Mouse (Mus musculus) CH12.LX (cell line): ENCODE measurements around the gene Abcc5. TPM values are rescaled to one million over a fixed set of nuclear protein-coding genes. Genes with fewer than 3 reads are reported as not detected.

ENCODE experiments used
- DNase-seq: peaks from one replicate; pipeline ENCODE4 v3.0.0-alpha.2; 2013; ENCODE audit errors: extremely low read depth
- H3K27ac ChIP-seq: 2 replicates; pipeline ENCODE4 v1.5.1; 2012; ENCODE audit warnings: low read depth, mild to moderate bottlenecking, control low read depth, moderate library complexity; ENCODE audit not compliant: insufficient read depth
- H3K27me3 ChIP-seq: replicated peaks from 2 replicates; pipeline ENCODE3; 2012; ENCODE audit warnings: inconsistent platforms
- H3K36me3 ChIP-seq, 2 experiments: replicated peaks in 1 of 2; 2 replicates each; pipeline versions ENCODE3 to v1.6.1; 2012; ENCODE audit warnings: inconsistent platforms in 1 of 2, low read length in 1 of 2, mild to moderate bottlenecking in 1 of 2, mixed read lengths in 1 of 2, moderate library complexity in 1 of 2; ENCODE audit not compliant: control insufficient read depth in 1 of 2, insufficient read depth in 1 of 2
- H3K4me1 ChIP-seq, 2 experiments: 2 replicates each; pipeline ENCODE4 v1.6.1; 2012; ENCODE audit warnings: inconsistent platforms in 1 of 2, moderate library complexity in 1 of 2; ENCODE audit not compliant: insufficient read depth in 2 of 2, control insufficient read depth in 1 of 2
- H3K4me2 ChIP-seq: 2 replicates; pipeline ENCODE4 v1.6.1; 2012; ENCODE audit warnings: low read depth, mild to moderate bottlenecking, control low read depth; ENCODE audit not compliant: poor library complexity, insufficient read depth, severe bottlenecking
- H3K4me3 ChIP-seq, 3 experiments: fragments of 150-350 bp in 1 of 3; sonication (generic) in 1 of 3; replicated peaks in 1 of 3; 2 replicates each; pipeline versions ENCODE3 to v1.5.1; 2011 to 2012; ENCODE audit warnings: low read depth in 2 of 3, low read length in 2 of 3, mild to moderate bottlenecking in 2 of 3, moderate library complexity in 2 of 3, control low read depth in 1 of 3, improper control_type of control experiment in 1 of 3, inconsistent platforms in 1 of 3, mixed read lengths in 1 of 3; ENCODE audit not compliant: poor library complexity in 1 of 3
- H3K79me2 ChIP-seq: replicated peaks from 2 replicates; pipeline ENCODE4 v1.6.1; 2012; ENCODE audit warnings: mild to moderate bottlenecking, moderate library complexity; ENCODE audit not compliant: control insufficient read depth, poor library complexity, insufficient read depth, severe bottlenecking; ENCODE audit errors: extremely low read depth
- H3K9ac ChIP-seq: 2 replicates; pipeline ENCODE4 v1.6.1; 2012; ENCODE audit warnings: low read depth, mild to moderate bottlenecking, control low read depth, moderate library complexity; ENCODE audit not compliant: insufficient read depth
- H3K9me3 ChIP-seq: replicated peaks from 2 replicates; pipeline ENCODE3; 2012; ENCODE audit warnings: low read length, inconsistent platforms, mixed read lengths
- BHLHE40 ChIP-seq: IDR thresholded peaks from 2 replicates; pipeline ENCODE4 v1.6.1; 2011; ENCODE audit warnings: mild to moderate bottlenecking, low read depth, low read length, improper control_type of control experiment
- CHD1 ChIP-seq: IDR thresholded peaks from 2 replicates; pipeline ENCODE4 v1.6.1; 2012; ENCODE audit warnings: low read depth, low read length, improper control_type of control experiment, inconsistent platforms
- ELF1 ChIP-seq: IDR thresholded peaks from 2 replicates; pipeline ENCODE4 v1.6.1; 2014; ENCODE audit warnings: low read depth, mild to moderate bottlenecking, inconsistent platforms, low read length, improper control_type of control experiment
- EP300 ChIP-seq: IDR thresholded peaks from 2 replicates; pipeline ENCODE4 v1.6.1; 2011; ENCODE audit warnings: low read length, improper control_type of control experiment
- HCFC1 ChIP-seq: IDR thresholded peaks from 2 replicates; pipeline ENCODE4 v1.6.1; 2012; ENCODE audit warnings: low read depth, mild to moderate bottlenecking, inconsistent platforms, low read length, improper control_type of control experiment
- IRF4 ChIP-seq: IDR thresholded peaks from 2 replicates; pipeline ENCODE4 v1.6.1; 2014; ENCODE audit warnings: low read depth, mild to moderate bottlenecking, inconsistent platforms, low read length, improper control_type of control experiment
- JUND ChIP-seq: conservative IDR thresholded peaks from 2 replicates; pipeline ENCODE4 v1.6.1; 2011; ENCODE audit warnings: low read depth, low read length, improper control_type of control experiment
- KAT2A ChIP-seq: IDR thresholded peaks from 2 replicates; pipeline ENCODE4 v1.6.1; 2012; ENCODE audit warnings: low read length, improper control_type of control experiment, inconsistent platforms; ENCODE audit not compliant: insufficient replicate concordance
- MAX ChIP-seq: IDR thresholded peaks from 2 replicates; pipeline ENCODE4 v1.6.1; 2011; ENCODE audit warnings: low read length, improper control_type of control experiment
- MAZ ChIP-seq: IDR thresholded peaks from 2 replicates; pipeline ENCODE4 v1.6.1; 2012; ENCODE audit warnings: low read depth, mild to moderate bottlenecking, inconsistent platforms, low read length, improper control_type of control experiment, moderate library complexity
- MEF2A ChIP-seq: IDR thresholded peaks from 2 replicates; pipeline ENCODE4 v1.6.1; 2014; ENCODE audit warnings: low read depth, mild to moderate bottlenecking, inconsistent platforms, low read length, improper control_type of control experiment, borderline replicate concordance
- MYC ChIP-seq: IDR thresholded peaks from 2 replicates; pipeline ENCODE4 v1.6.1; 2011; ENCODE audit warnings: low read depth, mild to moderate bottlenecking, improper control_type of control experiment, low read length
- NELFE ChIP-seq: IDR thresholded peaks from 2 replicates; pipeline ENCODE4 v1.6.1; 2011; ENCODE audit warnings: low read depth, low read length, improper control_type of control experiment
- NRF1 ChIP-seq: IDR thresholded peaks from 2 replicates; pipeline ENCODE4 v1.6.1; 2014; ENCODE audit warnings: low read depth, mild to moderate bottlenecking, inconsistent platforms, low read length, improper control_type of control experiment, moderate library complexity
- POLR2A ChIP-seq: IDR thresholded peaks from 2 replicates; pipeline ENCODE4 v1.6.1; 2011; ENCODE audit warnings: low read depth, mild to moderate bottlenecking, improper control_type of control experiment, low read length
- POLR2AphosphoS2 ChIP-seq: IDR thresholded peaks from 2 replicates; pipeline ENCODE4 v1.6.1; 2011; ENCODE audit warnings: low read depth, low read length, improper control_type of control experiment
- TBP ChIP-seq: conservative IDR thresholded peaks from 2 replicates; pipeline ENCODE4 v1.6.1; 2011; ENCODE audit warnings: low read depth, low read length, improper control_type of control experiment
- TCF12 ChIP-seq: IDR thresholded peaks from 2 replicates; pipeline ENCODE4 v1.6.1; 2014; ENCODE audit warnings: low read depth, mild to moderate bottlenecking, inconsistent platforms, low read length, improper control_type of control experiment
- UBTF ChIP-seq: IDR thresholded peaks from 2 replicates; pipeline ENCODE4 v1.6.1; 2012; ENCODE audit warnings: low read depth, mild to moderate bottlenecking, inconsistent platforms, low read length, improper control_type of control experiment, moderate library complexity
- ZKSCAN1 ChIP-seq: IDR thresholded peaks from 2 replicates; pipeline ENCODE4 v1.6.1; 2012; ENCODE audit warnings: low read depth, inconsistent platforms, low read length, improper control_type of control experiment, borderline replicate concordance
- ZMIZ1 ChIP-seq: IDR thresholded peaks from 2 replicates; pipeline ENCODE4 v1.6.1; 2012; ENCODE audit warnings: low read depth, mild to moderate bottlenecking, inconsistent platforms, low read length, improper control_type of control experiment
- dilution Hi-C: fragments of 300-500 bp; cut with MboI; formaldehyde crosslinking; loops from 2 replicates; pipeline ENCODE4 v1.14.3; 2020; ENCODE audit warnings: low sequenced_read_pairs; ENCODE audit not compliant: extremely low pct_unique_long_range_greater_than_20kb, extremely low pct_ligation_motif_present
- in situ Hi-C: fragments of 300-500 bp; cut with MboI; formaldehyde crosslinking; loops from 3 replicates; pipeline ENCODE4 v1.14.3; 2019; ENCODE audit warnings: low sequenced_read_pairs, low pct_ligation_motif_present, low pct_unique_long_range_greater_than_20kb, mixed read lengths
- polyA plus RNA-seq: library from polyadenylated mRNA; unstranded; fragments of >175 nt; gene quantifications from 2 replicates; pipeline ENCODE4 v1.2.1, GENCODE M21; 2012; ENCODE audit warnings: low read depth; ENCODE audit not compliant: insufficient read length
- total RNA-seq, 2 experiments: library from RNA; depleted of rRNA; stranded (reverse); fragments of 300-350 nt in 1 of 2; fragments of >200 nt in 1 of 2; gene quantifications; 2 replicates each; pipeline ENCODE4 v1.2.3; 2012 to 2014

The Abcc5 gene
- total and polyA plus RNA-seq, 3 experiments = 23.4 to 28.6 (median 23.8) TPM

DNA sequence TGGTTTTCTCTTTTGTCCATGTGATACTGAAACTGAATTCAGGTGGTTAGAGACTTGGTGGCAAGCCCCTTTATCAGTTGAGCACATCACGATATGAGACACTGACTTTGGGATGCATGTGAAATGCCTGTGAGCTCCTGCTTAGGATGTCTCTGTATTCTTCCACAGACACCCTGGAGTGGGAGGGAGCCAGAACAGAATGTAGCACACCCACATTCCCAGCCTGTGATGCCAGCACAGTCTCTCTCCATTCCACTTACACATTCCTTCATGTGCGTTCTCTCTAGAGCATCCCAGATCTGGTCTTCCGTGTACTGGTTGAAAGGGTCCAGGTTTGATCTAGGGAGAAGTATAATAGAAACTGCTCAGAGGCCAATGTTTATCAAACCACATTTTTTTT is 87.6 kb downstream of the Abcc5 start:
- H3K4me1 ChIP-seq = peaks cover 0 to 3% of the 10 kb centered on the region in 2 experiments; a peak in 1 of 4 replicates
- dilution Hi-C loops = no loop called here
- peaks cover 6 to 56% of the 10 kb centered on the region in 2 experiments for H3K36me3 ChIP-seq

DNA sequence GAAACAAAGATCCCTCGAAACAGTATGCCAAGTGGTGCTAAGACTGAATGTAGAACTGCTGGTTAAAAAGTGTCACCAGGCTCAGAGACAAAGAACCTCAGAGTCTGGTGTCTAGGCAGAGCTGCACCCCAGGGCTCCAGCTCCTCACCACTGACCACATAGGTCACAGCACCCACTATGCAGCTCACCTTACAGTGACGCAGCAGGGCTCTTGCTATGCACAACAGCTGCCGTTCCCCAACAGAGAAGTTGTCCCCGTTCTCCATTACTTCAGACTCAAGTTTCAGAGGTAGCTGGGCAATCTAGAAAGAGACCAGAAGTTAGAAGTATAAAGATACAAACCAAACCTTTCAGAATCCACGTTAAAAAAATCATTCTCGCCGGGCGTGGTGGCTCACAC is 91.3 kb downstream of the Abcc5 start:
- dilution Hi-C loops = no loop called here
- peaks cover 11 to 66% of the 10 kb centered on the region in 2 experiments for H3K36me3 ChIP-seq
- no peaks in the 10 kb centered on the region for H3K79me2 ChIP-seq
- no peak overlapping the region for H3K4me2 ChIP-seq
- no peak overlapping the region for H3K9ac ChIP-seq
- H3K4me3 ChIP-seq = no peak overlapping the region
- H3K4me1 ChIP-seq = no peaks in the 10 kb centered on the region
- DNase-seq = no peak
- no peaks in the 10 kb centered on the region for H3K27me3 ChIP-seq
- TF ChIP-seq MEF2A (no peak), MYC (no peak), MAX (no peak), IRF4 (no peak), HCFC1 (no peak), NRF1 (no peak), ZKSCAN1 (no peak), EP300 (no peak), CHD1 (no peak), KAT2A (no peak), NELFE (no peak), BHLHE40 (no peak), TCF12 (no peak), POLR2AphosphoS2 (no peak), UBTF (no peak), POLR2A (no peak), JUND (no peak), ELF1 (no peak)
- no peak overlapping the region for H3K27ac ChIP-seq
- in situ Hi-C loops = no loop called here
- no peaks in the 10 kb centered on the region for H3K9me3 ChIP-seq

More for the DNA sequence above, 87.6 kb downstream of the Abcc5 start:
- Histone ChIP-seq H3K4me3 (no peak overlapping the region), H3K9me3 (no peaks in the 10 kb centered on the region)
- no peak for TF ChIP-seq MAX
- TF ChIP-seq ZMIZ1 = no peak
- TF ChIP-seq UBTF = no peak
- TF ChIP-seq MAZ = no peak
- no peak for TF ChIP-seq TBP
- TF ChIP-seq, all 38 proteins: peak for 0
- in situ Hi-C loops = no loop called here
- H3K79me2 ChIP-seq = no peaks in the 10 kb centered on the region
- no peak overlapping the region for H3K9ac ChIP-seq
- H3K4me2 ChIP-seq = no peak overlapping the region
- no peak for DNase-seq
- H3K27me3 ChIP-seq = no peaks in the 10 kb centered on the region
- H3K27ac ChIP-seq = no peak overlapping the region
